Mouse (Mus musculus) megakaryocyte, embryonic 14.5 days (primary cell): ENCODE data around the gene Cldn10.

Experiments
- FLI1 ChIP-seq: IDR thresholded peaks from 2 replicates; pipeline ENCODE4 v1.6.1; 2012; ENCODE audit warnings: low read length, inconsistent platforms, mixed read lengths
- GATA1 ChIP-seq: IDR thresholded peaks from 3 replicates; pipeline ENCODE4 v1.6.1; 2012; ENCODE audit warnings: mixed read lengths, low read length, inconsistent platforms, borderline replicate concordance

DNA sequence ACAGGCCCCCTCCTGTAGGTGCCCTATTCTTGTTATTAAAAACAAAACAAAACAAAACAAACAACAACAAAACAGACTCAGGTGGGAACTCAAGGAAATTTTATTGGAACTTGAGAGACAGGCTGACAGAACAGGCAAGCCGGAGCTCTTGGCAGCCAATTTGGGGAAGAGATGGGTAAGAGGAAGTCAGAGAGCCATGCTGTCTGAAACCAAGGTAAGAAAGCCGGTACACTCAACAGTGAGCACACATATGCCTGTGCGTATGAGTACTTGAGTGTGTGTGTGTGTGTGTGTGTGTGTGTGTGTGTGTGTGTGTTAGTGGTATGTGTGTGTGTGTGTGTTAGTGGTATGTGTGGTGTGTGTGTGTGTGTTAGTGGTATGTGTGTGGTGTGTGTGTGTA lies 54.6 kb downstream of the Cldn10 start:
- TF ChIP-seq GATA1 = no peak
- no peak for TF ChIP-seq FLI1
